Mouse (Mus musculus): Measurements from ENCODE around the gene Abca14. TPM values are rescaled to one million over a fixed set of nuclear protein-coding genes. Genes with fewer than 3 reads are reported as not detected.
A peak's percentile ranks its signal among the peaks of the same experiment; 100 is the strongest.

Abca14 gene
- 0.17 TPM in 1 of 2 replicates, not detected in the other for polyA plus RNA-seq (2015; fragmentation: Nextera tagmentation; extraction: Ambion mirVana)

- Histone ChIP-seq H3K4me1 (replicated peaks) (no peaks in the 10 kb centered on the region), H3K27me3 (peaks cover 13% of the 10 kb centered on the region), H3K4me2 (no peak within 1 kb of the TSS), H3K9me3 (replicated peaks) (no peaks in the 10 kb centered on the region), H3K4me3 (replicated peaks) (no peak within 1 kb of the TSS), H3K9ac (no peak within 1 kb of the TSS), H3K36me3 (no peaks in the 10 kb centered on the region), H3K27ac (no peak within 1 kb of the TSS)
- 6% methylated on average over 26 of the region's 26 CpGs for WGBS (ENCODE audit: insufficient replicate concordance)
- DNase-seq, result peak; percentile 17
- ATAC-seq (ENCODE audit: low read depth), result peak; percentile 58
Observed at GRCm38 (mm10) chr7:120203789-120204188, at the start of gene Abca14. Gene Abca14, plus strand, starts transcription at chr7:120203961.

- no peak overlapping the region for H3K9ac ChIP-seq
- DNase-seq (no peak), ATAC-seq (ENCODE audit: low read depth) (no peak)
- WGBS (ENCODE audit: insufficient replicate concordance), result 45% methylated on average over 2 of the region's 2 CpGs
- no peak overlapping the region for H3K27ac ChIP-seq
- H3K9me3 ChIP-seq (replicated peaks), result no peaks in the 10 kb centered on the region
- H3K36me3 ChIP-seq, result no peaks in the 10 kb centered on the region
- H3K4me2 ChIP-seq, result no peak overlapping the region
- no peaks in the 10 kb centered on the region for H3K27me3 ChIP-seq
- no peak overlapping the region for H3K4me3 ChIP-seq (replicated peaks)
- no peaks in the 10 kb centered on the region for H3K4me1 ChIP-seq (replicated peaks)
Observed at GRCm38 (mm10) chr7:120156841-120157409, 46.8 kb upstream of the Abca14 start.

DNA sequence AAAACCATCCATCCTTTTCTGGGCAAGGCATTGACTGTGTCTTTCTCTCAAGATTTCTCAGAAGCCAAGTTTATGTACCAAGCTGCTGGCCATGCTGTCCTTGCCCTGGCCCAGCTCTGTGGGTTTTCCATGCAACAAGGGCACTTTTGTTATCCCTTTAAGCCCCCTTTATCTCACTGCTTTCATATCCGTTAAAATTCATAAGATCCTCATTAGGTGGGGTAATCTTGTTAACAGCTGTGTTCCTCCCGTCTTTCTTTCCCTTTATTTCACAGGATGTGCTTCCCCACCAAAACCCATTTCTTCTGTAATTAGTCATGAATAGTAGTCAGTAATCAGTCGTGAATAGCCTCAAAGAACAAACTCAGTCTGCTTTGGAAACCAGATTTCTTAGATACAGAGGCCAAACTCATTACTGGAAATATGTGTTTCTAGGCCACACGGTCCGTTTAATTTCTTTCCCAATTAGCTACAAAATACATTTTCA lies 46.1 kb upstream of the Abca14 start:
- H3K9ac ChIP-seq, result no peak overlapping the region
- no peaks in the 10 kb centered on the region for H3K4me1 ChIP-seq (replicated peaks)
- WGBS (ENCODE audit: insufficient replicate concordance), result 50% methylated on average over 5 of the region's 5 CpGs
- DNase-seq, result no peak
- ATAC-seq (ENCODE audit: low read depth), result no peak
- no peaks in the 10 kb centered on the region for H3K27me3 ChIP-seq
- H3K9me3 ChIP-seq (replicated peaks), result no peaks in the 10 kb centered on the region
- H3K27ac ChIP-seq, result no peak overlapping the region
- H3K36me3 ChIP-seq, result no peaks in the 10 kb centered on the region
- H3K4me3 ChIP-seq (replicated peaks), result no peak overlapping the region
- no peak overlapping the region for H3K4me2 ChIP-seq

- DNase-seq, result no peak
- H3K27me3 ChIP-seq, result no peaks in the 10 kb centered on the region
- no peak overlapping the region for H3K4me2 ChIP-seq
- no peak overlapping the region for H3K9ac ChIP-seq
- no peaks in the 10 kb centered on the region for H3K36me3 ChIP-seq
- H3K9me3 ChIP-seq (replicated peaks), result no peaks in the 10 kb centered on the region
- no peak for ATAC-seq (ENCODE audit: low read depth)
- no peak overlapping the region for H3K4me3 ChIP-seq (replicated peaks)
- H3K4me1 ChIP-seq (replicated peaks), result no peaks in the 10 kb centered on the region
- no peak overlapping the region for H3K27ac ChIP-seq
- WGBS (ENCODE audit: insufficient replicate concordance), result 33% methylated on average over 4 of the region's 4 CpGs
Observed at GRCm38 (mm10) chr7:120158121-120158613, 45.6 kb upstream of the Abca14 start.

DNA sequence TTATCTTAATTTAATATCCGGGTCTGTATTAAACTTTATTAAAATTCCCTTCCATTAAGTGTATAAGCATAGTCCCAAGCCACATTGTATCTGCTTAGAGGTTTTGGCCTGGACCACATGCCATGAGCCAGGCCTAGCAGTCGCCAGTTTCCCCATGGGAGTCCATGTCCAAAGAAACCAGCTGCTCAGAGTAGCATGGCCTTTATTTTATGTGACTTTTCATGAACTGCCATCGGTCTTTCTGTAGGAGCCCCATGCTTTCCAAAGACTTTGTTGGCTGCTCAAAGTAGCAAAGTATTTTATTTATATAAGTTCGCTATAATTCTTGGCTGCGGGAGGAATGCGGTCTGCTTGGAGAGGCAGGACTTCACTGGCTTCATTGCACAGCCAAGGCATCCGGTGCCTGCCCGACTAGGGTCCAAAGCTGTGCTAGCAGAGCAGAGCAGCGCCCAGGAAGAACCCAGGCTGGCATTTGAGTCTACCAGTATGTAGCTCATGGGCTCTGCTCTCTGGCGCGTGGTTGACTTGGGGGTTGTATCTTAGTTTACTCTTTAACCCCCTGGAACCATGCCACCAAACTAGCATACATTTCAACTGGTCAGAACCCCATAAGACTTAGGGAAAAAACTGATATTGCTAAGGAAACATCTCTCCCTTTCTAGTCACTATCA lies 40.0 kb upstream of the Abca14 start:
- Histone ChIP-seq H3K9ac (no peak overlapping the region), H3K27ac (no peak overlapping the region), H3K4me3 (replicated peaks) (no peak overlapping the region), H3K9me3 (replicated peaks) (no peaks in the 10 kb centered on the region), H3K27me3 (no peaks in the 10 kb centered on the region), H3K36me3 (no peaks in the 10 kb centered on the region), H3K4me1 (replicated peaks) (no peaks in the 10 kb centered on the region), H3K4me2 (no peak overlapping the region)
- 74% methylated on average over 11 of the region's 11 CpGs for WGBS (ENCODE audit: insufficient replicate concordance)
- DNase-seq, result no peak
- no peak for ATAC-seq (ENCODE audit: low read depth)

DNA sequence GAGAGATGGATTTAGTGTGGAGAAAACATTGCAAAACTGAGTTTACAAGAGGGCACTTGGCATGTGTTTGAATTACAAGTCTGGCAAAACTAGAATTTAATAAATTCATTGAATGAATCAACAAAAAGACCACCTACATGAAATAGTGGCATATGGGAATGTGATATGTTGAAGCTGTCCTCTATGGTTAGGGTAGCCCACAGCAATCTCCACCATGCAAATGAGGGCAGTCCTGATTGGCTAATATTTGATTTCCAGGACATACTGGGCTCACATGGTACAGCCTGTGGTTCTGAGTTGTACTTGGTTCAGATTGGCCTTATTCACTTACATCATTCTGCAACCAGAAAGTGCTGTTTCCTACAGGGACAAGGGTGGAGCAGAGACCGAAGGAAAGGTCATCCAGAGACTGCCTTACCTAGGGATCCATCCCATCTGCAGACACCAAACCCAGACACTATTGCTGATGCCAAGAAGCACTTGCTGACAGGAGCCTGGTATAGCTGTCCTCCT lies 31.5 kb upstream of the Abca14 start:
- Histone ChIP-seq H3K9ac (no peak overlapping the region), H3K4me1 (replicated peaks) (no peaks in the 10 kb centered on the region; the same call in 1 of the 2 replicates), H3K27ac (no peak overlapping the region), H3K27me3 (no peaks in the 10 kb centered on the region), H3K9me3 (replicated peaks) (no peaks in the 10 kb centered on the region), H3K4me3 (replicated peaks) (no peak overlapping the region), H3K36me3 (no peaks in the 10 kb centered on the region), H3K4me2 (no peak overlapping the region)
- DNase-seq (no peak), ATAC-seq (ENCODE audit: low read depth) (no peak)
- WGBS (ENCODE audit: insufficient replicate concordance), result 68% methylated on average over 1 of the region's 1 CpGs

GRCm38 (mm10) chr7:120173603-120174244 lies 30.0 kb upstream of the Abca14 start, which contains the start of gene Anks4b:
Gene Anks4b, plus strand, starts transcription at chr7:120173858.
- Histone ChIP-seq H3K9ac (peak within 1 kb of the TSS; percentile 49), H3K36me3 (no peaks in the 10 kb centered on the region), H3K27me3 (no peaks in the 10 kb centered on the region), H3K4me3 (replicated peaks) (peak within 1 kb of the TSS; percentile 45), H3K9me3 (replicated peaks) (no peaks in the 10 kb centered on the region), H3K27ac (peak within 1 kb of the TSS; percentile 64), H3K4me2 (peak within 1 kb of the TSS; percentile 44), H3K4me1 (replicated peaks) (no peaks in the 10 kb centered on the region; the same call in 1 of the 2 replicates)
- DNase-seq (peak; percentile 4), ATAC-seq (ENCODE audit: low read depth) (peak; percentile 86)
- WGBS (ENCODE audit: insufficient replicate concordance), result 61% methylated on average over 10 of the region's 10 CpGs

DNA sequence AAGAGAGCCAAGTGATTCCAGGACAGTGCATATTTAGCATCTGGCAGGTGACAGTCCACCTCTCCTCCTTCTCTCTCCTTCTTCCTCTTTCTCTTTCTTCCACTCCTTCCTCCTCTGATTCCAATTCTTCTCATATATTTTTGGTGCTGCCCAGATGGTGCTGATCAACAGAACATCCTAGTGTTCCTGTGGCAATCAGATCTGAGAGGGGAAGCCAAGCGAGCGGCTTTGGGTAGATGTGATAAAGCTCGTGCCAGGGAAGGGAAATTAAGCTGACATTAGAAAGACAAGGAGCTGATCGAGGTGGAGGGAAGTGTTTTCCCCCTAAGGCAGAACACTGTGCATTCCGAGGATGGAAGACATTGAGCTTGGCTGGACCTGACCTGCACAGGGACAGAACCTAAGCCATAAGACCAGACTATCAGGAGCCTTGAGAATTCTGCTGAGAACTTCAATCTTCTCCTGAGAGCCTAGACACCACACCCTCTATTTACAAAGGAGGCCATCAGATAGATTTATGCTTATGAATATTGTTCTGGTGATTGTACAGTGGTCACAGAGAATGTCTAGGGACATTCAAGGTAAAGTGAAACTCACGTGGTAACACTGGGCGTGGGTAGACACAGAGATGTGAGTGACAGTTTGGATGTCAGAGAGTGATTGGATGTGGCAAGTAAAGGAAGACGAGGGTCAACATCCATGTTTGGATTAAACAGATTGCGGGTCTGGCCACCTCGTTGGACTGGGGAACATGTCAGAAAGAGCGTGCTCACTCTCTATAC lies 28.8 kb upstream of the Abca14 start:
- Histone ChIP-seq H3K4me3 (replicated peaks) (peak overlapping the region; percentile 45), H3K4me2 (peak overlapping the region; percentile 44), H3K9ac (peak overlapping the region; percentile 49), H3K27ac (no peak overlapping the region), H3K36me3 (no peaks in the 10 kb centered on the region), H3K27me3 (no peaks in the 10 kb centered on the region), H3K4me1 (replicated peaks) (no peaks in the 10 kb centered on the region; the same call in 1 of the 2 replicates), H3K9me3 (replicated peaks) (no peaks in the 10 kb centered on the region)
- WGBS (ENCODE audit: insufficient replicate concordance), result 55% methylated on average over 11 of the region's 11 CpGs
- ATAC-seq (ENCODE audit: low read depth) (peak; percentile 36; the same call in 1 of the 2 replicates), DNase-seq (no peak)

- Histone ChIP-seq H3K4me3 (replicated peaks) (no peak overlapping the region), H3K27ac (no peak overlapping the region), H3K4me1 (replicated peaks) (no peaks in the 10 kb centered on the region; the same call in 1 of the 2 replicates), H3K9ac (no peak overlapping the region), H3K36me3 (no peaks in the 10 kb centered on the region), H3K4me2 (no peak overlapping the region), H3K9me3 (replicated peaks) (no peaks in the 10 kb centered on the region), H3K27me3 (no peaks in the 10 kb centered on the region)
- ATAC-seq (ENCODE audit: low read depth), result no peak
- no peak for DNase-seq
- WGBS (ENCODE audit: insufficient replicate concordance), result 58% methylated on average over 3 of the region's 3 CpGs
Observed at GRCm38 (mm10) chr7:120177611-120178010, 26.1 kb upstream of the Abca14 start.

DNA sequence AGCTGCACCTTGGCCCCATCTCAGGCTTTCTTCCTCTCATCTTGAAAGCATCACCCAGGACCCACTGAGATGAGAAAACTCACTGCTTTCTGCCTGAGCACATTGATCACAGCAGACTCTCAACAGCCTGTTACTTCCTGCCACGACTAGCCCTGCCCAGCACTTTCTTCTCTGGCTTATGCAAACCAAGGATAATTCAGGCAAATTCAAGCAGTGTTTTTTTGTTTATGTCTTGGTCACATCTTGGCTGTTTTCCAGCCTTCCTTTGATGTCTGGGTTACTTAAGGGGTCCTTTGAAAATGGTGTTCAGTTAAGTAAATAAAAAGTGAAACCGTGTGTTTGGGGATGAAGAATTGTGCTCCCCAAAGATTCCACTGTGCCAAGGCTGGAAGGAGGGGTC lies 24.8 kb upstream of the Abca14 start:
- no peaks in the 10 kb centered on the region for H3K4me1 ChIP-seq (replicated peaks)
- no peaks in the 10 kb centered on the region for H3K9me3 ChIP-seq (replicated peaks)
- no peak overlapping the region for H3K27ac ChIP-seq
- H3K4me3 ChIP-seq (replicated peaks), result no peak overlapping the region
- H3K4me2 ChIP-seq, result no peak overlapping the region
- 12% methylated on average over 2 of the region's 2 CpGs for WGBS (ENCODE audit: insufficient replicate concordance)
- DNase-seq, result no peak
- no peak for ATAC-seq (ENCODE audit: low read depth)
- no peaks in the 10 kb centered on the region for H3K36me3 ChIP-seq
- H3K9ac ChIP-seq, result no peak overlapping the region
- no peaks in the 10 kb centered on the region for H3K27me3 ChIP-seq

- no peak overlapping the region for H3K4me3 ChIP-seq (replicated peaks)
- H3K9me3 ChIP-seq (replicated peaks), result no peaks in the 10 kb centered on the region
- 56% methylated on average over 5 of the region's 5 CpGs for WGBS (ENCODE audit: insufficient replicate concordance)
- no peak overlapping the region for H3K9ac ChIP-seq
- DNase-seq (no peak), ATAC-seq (ENCODE audit: low read depth) (no peak)
- H3K27ac ChIP-seq, result no peak overlapping the region
- no peaks in the 10 kb centered on the region for H3K27me3 ChIP-seq
- H3K4me2 ChIP-seq, result no peak overlapping the region
- no peaks in the 10 kb centered on the region for H3K4me1 ChIP-seq (replicated peaks)
- no peaks in the 10 kb centered on the region for H3K36me3 ChIP-seq
Observed at GRCm38 (mm10) chr7:120180547-120180946, 23.2 kb upstream of the Abca14 start.

Data from liver, embryonic 13.5 days (tissue).